Mouse (Mus musculus) cerebellum, postnatal 10 days (tissue): ENCODE data around the gene Prr13.
A peak's percentile ranks its signal among the peaks of the same experiment; 100 is the strongest.

ENCODE experiments used
- DNase-seq, 2 experiments: peaks; one replicate each; pipeline ENCODE4 v3.0.0; 2021; ENCODE audit warnings: mixed read lengths in 2 of 2

Gene Prr13

DNA sequence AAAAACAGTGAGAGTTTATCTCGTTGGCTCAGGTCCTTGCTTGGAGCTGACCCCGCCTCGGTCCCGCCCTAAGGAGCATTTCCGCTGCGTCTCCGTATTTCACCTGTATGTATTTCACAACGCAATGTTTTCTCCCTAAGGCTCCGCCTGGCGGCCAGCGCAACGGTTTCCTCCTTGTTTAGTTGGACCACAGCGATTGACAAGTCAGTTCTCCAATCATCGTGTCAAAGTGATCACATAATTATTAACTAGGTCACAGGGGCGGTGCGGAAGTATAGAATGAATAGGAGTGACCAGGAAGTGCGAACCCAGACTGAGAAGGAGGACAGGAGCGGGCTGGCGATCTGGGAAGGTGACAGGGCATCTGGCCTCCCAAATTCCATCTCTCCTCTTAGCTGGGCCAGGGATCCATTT is at the start of gene Prr13:
Gene Prr13 (plus strand): TSS at position 125 of the 414 bp plus-strand sequence.
- peak; percentile 96 to 97 for DNase-seq

DNA sequence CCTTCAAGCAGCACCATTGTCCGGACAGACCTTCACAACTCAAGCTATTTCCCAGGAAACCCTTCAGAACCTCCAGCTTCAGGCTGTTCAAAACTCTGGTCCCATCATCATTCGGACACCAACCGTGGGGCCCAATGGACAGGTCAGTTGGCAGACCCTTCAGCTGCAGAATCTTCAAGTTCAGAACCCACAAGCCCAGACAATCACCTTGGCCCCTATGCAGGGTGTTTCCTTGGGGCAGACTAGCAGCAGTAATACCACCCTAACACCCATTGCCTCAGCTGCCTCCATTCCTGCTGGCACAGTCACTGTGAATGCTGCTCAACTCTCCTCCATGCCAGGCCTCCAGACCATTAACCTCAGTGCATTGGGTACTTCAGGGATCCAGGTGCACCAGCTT is 49.5 kb upstream of the Prr13 start:
- no peak for DNase-seq

- no peak for DNase-seq
Measured at GRCm38 (mm10) chr15:102411077-102411476, 47.8 kb upstream of the Prr13 start.

GRCm38 (mm10) chr15:102413687-102414086 is 45.1 kb upstream of the Prr13 start:
- no peak for DNase-seq

GRCm38 (mm10) chr15:102417524-102417923 is 41.3 kb upstream of the Prr13 start:
- no peak for DNase-seq

DNA sequence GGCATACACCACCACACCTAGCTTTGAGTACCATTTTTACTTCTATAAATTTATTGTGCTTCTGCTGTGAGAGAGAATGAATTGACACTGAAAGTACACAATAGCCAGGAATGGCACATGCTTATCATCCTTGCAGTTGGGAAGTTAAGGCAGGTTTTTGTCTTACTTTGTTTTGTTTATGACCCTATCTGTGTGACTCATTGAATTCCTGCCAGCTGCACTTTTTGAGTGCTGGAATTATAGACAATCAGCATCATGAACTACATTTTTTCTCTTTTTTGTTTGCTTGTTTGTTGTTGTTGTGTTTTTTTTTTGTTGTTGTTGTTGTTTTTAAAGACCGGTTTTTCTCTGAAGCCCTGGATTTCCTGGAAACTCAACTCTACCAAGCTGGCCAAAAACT is 37.8 kb upstream of the Prr13 start:
- no peak for DNase-seq

DNA sequence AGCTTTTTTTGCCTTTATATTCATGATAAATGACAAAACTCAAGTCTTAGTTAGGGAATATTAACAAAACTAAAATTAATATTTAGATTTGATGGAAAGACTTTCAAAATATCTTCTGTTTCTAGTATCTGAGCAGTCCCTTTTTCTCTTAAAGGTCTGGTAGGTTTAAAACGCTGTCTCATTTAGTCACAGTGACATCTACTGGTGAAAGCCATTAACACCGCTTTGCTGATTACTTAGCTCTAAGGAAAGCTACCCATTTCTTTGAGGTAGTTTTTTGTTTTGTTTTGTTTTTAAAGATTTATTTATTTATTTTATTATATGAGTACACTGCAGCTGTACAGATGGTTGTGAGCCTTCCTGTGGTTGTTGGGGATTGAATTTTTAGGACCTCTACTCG is 37.4 kb upstream of the Prr13 start:
- peak; percentile 68 to 76 for DNase-seq

DNA sequence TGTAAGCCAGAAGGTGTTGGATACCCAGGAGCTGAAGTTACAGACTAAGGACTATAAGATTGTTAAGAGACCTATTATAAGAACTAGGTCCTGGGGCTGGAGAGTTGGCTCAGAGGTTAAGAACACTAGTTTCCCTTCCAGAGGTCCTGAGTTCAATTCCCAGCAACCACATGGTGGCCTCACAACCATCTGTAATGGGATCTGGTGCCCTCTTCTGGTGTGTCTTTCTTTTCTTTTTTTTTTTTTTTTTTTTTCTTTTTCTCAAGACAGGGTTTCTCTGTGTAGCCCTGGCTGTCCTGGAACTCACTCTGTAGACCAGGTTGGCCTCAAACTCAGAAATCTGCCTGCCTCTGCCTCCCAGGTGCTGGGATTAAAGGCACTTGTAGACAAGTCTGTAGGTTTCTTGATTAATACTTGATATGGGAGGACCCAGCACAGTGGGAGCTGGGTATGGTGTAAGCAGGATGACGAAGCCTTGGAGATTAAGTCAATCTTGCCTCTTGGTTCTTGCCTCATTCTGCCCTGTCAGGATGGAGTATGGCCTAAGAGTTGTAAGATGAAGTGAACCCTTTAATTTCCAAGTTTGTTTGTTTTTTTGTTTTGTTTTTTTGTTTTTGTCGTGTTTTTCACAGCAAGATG is 35.1 kb upstream of the Prr13 start:
- DNase-seq: no peak

GRCm38 (mm10) chr15:102424657-102425056 is 34.2 kb upstream of the Prr13 start:
- no peak for DNase-seq

DNA sequence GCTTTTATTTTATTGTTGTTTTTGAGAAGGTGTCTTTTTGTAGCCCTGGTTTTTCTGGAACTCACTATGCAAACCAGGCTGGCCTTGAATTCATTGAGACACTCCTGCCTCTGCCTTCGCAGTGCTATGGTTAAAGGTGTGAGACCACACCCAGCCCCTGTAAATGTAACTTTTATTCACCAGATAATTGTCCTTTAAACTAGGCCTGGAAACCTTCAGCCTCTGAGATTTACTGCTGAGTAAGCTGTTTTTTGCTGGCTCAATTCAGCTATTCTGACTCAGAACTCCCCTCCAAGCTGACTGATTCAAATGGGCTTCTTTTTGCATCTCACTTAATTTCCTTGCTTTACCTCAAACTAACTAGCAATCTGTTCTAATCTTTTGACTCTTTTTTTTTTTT is 31.9 kb upstream of the Prr13 start:
- no peak for DNase-seq

- DNase-seq: no peak
Measured at GRCm38 (mm10) chr15:102432046-102432445, 26.8 kb upstream of the Prr13 start.

DNA sequence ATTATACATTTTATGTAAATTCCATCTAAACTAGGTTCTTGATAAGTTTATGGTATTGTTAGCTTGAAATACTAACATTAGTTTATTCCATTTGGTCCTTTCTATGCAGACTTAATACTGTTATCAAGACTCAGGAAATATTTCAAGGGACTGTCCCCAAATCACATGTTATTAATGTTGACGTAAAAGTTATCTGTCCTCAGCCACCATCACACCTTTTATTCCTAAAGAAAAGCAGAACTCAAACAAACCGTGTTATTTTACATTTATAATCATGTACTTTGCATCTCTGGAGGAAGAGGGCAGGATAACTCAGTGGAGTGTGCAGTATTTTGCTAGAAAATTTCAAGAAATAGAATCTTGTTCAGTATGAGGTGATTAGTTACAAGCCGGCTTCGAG is 25.7 kb upstream of the Prr13 start:
- DNase-seq: no peak

GRCm38 (mm10) chr15:102442490-102442889 is 16.3 kb upstream of the Prr13 start:
- peak; percentile 89 to 92 for DNase-seq

DNA sequence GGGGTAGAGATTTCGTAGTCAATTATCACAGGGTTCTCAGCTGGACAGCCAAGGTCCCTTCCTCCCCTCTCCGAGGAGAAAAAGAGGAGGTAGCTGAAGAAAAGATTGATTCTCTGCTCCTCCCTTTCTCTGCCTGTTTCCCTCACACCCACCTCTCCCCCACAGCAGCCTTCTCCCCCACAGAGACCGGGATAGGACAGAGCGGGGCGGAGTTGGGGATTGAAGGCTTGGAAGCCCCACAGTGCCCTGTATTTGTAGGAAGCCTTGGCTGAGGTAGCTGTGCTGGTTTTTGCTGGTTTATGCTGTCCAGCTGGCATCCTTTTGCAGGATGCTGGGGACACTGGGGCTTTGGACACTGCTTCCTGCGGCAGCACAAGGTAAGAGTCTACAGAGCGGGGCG is 13.7 kb upstream of the Prr13 start, which contains the start of gene Amhr2:
Gene Amhr2 (plus strand): TSS at position 222 of the 400 bp plus-strand sequence.
- DNase-seq: no peak

GRCm38 (mm10) chr15:102446448-102446847 is 12.4 kb upstream of the Prr13 start:
- no peak for DNase-seq

DNA sequence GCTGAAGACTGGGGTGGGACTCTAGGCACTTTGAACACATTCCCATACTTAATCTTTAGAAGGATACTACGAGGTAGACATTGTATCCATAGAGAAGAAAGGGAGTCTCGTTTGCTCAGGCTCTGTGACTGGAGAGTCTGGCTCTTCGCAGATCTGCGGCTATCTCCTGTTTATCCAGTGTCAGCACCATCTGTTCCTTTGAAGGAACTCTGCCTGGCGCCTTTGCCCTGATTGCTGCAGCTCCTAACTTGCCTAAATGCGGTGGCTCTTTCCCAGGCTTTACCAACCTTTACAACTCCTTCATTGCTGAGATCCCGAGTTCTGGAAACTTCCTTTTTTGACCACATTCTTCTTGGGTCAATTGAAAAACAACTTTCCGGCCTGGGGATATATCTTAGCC is 9.5 kb upstream of the Prr13 start:
- no peak for DNase-seq

- DNase-seq: no peak
Measured at GRCm38 (mm10) chr15:102450928-102451327, 7.9 kb upstream of the Prr13 start.

DNA sequence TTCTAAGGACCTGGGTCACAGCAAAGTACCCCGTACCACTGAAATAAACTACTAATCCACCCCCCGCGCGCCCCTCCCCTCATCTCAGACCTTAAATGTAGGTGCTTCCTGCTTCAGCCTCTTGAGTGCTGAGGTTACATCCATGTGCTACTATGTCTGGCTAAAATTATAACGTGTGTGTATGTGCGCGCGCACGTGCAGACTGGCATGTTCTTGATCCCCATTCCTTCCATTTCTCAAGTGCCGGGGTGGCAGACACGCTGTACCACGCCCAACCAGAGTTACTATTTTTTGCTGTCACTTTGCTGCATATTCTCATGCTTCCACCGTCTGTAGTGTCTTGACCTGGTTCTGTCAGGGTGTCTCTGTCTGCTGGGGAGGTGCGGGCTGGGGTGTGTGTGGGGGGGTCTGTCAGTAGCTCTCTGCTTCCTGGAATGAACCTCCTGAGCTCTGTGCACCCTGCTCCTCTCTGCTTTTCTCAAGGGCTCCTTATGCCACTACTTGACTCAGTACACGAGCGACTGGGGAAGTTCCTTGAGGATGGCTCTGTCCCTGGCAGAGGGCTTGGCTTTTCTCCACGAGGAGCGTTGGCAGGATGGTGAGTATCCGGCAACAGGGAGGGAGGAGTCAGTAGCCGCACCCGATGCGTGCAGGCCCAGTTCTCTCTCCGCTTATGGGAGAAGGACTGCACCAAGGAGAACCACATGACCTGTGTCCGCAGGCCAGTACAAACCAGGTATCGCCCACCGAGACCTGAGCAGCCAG is 7.0 kb upstream of the Prr13 start:
- peak; percentile 51 to 52 for DNase-seq

DNA sequence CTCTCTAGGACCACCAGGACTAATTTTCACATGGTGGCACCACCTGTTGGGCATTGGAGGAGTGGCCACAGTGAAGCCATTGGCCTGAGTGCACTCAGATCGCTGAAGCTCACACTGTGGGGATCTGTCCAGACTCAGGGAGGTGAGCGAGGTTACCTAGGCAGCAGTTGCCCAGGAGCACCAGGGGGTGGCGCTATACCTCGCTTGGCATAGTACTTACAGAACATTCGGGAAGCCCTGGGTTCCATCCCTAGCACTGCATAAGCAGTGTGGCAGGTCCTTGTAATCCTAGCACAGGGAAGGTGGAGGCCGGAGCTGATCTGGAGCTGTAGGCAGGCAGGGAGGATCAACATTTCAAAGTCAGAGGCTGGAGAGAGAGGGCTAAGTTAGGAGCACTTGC is 2.8 kb upstream of the Prr13 start:
- DNase-seq: peak in 1 of 2 experiments; percentile 45

GRCm38 (mm10) chr15:102458050-102458736 is 635 bp upstream of the Prr13 start:
- DNase-seq: no peak

DNA sequence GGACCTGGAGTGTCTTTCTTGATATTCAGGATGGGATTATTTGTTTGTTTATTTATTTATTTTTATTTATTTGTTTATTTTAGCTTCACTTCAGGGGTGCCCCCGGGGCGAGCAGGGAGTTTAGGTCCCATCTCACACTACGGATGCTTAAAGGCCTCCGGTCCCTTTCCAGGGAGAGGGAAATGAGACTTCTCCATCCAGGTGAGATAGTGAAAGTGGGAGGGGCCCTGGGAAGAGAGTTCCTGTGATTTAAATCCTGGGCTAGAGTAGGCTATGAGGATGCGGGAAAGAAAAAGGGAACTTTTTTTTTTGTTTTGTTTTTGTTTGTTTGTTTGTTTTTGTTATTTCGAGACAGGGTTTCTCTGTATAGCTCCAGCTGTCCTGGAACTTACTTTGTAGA is 553 bp downstream of the Prr13 start:
- DNase-seq: peak in 1 of 2 experiments; percentile 30

DNA sequence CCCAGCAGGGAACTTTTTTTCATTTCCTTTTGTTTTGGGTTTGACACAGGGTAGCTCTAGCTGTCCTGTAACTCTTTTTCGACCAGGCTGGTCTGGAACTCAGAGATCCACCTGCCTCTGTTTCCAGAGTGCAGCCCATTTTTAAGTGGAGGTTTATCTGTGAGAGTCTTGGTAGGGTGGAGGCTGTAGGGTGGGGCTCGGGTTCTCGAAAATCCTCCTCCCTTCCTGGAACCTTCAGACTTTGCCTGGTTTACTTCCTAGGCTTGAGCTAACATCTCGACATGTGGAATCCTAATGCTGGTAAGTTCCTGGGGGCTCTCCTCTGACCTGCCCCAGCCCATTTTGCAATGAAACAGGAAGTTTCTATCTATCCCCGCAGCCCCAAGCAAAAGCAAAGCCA is 1.0 kb downstream of the Prr13 start:
- no peak for DNase-seq

- DNase-seq: peak in 1 of 2 experiments; percentile 31
Measured at GRCm38 (mm10) chr15:102460409-102460808, 1.6 kb downstream of the Prr13 start.

DNA sequence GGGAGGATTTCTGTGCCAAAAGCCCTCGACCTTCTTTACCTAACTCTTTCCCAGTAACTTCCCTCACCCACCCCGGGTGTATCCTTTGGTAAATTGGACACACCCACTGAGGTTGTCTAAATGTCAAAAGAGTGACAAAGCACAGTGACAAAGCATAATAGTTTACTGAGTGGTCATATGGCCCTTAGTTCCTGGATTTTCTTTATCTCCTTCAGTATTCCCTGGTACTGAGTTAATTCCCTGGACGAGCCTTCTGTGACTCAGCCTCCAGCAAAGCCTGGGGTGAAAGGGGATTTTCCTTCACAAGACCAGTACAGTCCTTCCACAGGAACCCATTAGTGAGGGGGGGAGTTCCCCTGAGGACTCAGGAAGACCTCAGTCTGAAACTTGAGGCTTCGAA is 2.1 kb downstream of the Prr13 start:
- DNase-seq: no peak
